Mouse (Mus musculus): Measurements from ENCODE around the gene Uqcrh. TPM values are rescaled to one million over a fixed set of nuclear protein-coding genes. Genes with fewer than 3 reads are reported as not detected.

Gene Uqcrh
- polyA plus RNA-seq, 1 experiment from 2014 or later: 385 TPM

DNA sequence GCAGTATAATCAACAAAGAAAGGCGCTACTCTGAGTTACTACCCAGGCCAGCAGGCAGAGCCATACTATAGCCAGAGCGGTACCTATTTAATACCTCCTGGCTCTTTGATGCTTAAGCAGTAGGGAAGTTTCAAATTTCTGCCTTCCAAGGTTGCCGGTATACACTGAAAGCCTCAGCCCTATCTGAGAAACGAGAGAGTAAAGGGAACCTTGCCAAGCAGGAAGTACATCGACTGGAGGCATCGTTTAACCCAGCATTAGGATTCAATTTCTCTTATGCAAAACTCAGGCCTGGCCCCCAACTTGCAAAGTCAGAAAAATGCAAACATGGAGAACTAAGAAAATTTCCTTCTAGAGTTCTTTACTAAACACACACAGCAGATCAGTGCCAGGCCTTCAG is 4.8 kb downstream of the Uqcrh start:
- Histone ChIP-seq H3K36me3 (ENCODE audit: control insufficient read depth, insufficient read depth, low read length) (peaks cover 10% of the 10 kb centered on the region; the same call in 1 of the 2 replicates), H3K27ac (ENCODE audit: low read depth, low read length) (no peak overlapping the region), H3K4me1 (replicated peaks; ENCODE audit: control insufficient read depth, insufficient read depth, low read length) (no peaks in the 10 kb centered on the region), H3K4me2 (ENCODE audit: low read depth, low read length, severe bottlenecking) (no peak overlapping the region), H3K9me3 (ENCODE audit: control insufficient read depth, low read length) (no peaks in the 10 kb centered on the region), H3K9ac (ENCODE audit: low read length) (no peak overlapping the region), H3K4me3 (ENCODE audit: low read depth, low read length) (no peak overlapping the region), H3K27me3 (ENCODE audit: control insufficient read depth, insufficient read depth, low read length) (no peaks in the 10 kb centered on the region)
- no peak for ATAC-seq (replicated peaks; ENCODE audit: low FRiP score)
- no peak for DNase-seq (ENCODE audit: low spot score)
- 94% methylated on average over 6 of the region's 6 CpGs for WGBS

DNA sequence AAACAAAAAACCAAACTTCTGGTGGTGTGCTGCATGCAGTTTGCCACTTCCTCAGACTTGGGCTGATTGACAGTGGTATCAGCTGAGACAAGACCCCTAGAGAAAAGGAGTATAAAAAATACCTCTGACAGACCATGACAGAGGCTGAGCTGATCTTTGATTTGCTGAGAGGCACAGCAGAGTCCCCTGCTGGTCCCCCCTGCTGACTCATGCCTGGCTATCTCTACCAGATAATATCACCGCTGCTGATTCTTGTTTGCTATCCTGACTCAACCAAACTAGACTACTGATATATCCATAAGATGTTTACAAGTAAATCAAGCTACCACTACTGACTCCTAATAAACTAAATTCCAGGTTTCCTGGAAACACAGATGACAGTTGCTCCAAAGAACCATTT is 11.0 kb downstream of the Uqcrh start:
- 58% methylated on average over 1 of the region's 1 CpGs for WGBS
- Histone ChIP-seq H3K27ac (ENCODE audit: low read depth, low read length) (no peak overlapping the region), H3K9ac (ENCODE audit: low read length) (no peak overlapping the region), H3K4me2 (ENCODE audit: low read depth, low read length, severe bottlenecking) (no peak overlapping the region), H3K36me3 (ENCODE audit: control insufficient read depth, insufficient read depth, low read length) (peaks cover 9% of the 10 kb centered on the region; the same call in 1 of the 2 replicates), H3K4me1 (replicated peaks; ENCODE audit: control insufficient read depth, insufficient read depth, low read length) (no peaks in the 10 kb centered on the region), H3K27me3 (ENCODE audit: control insufficient read depth, insufficient read depth, low read length) (no peaks in the 10 kb centered on the region), H3K4me3 (ENCODE audit: low read depth, low read length) (no peak overlapping the region), H3K9me3 (ENCODE audit: control insufficient read depth, low read length) (no peaks in the 10 kb centered on the region)
- DNase-seq (ENCODE audit: low spot score): no peak
- no peak for ATAC-seq (replicated peaks; ENCODE audit: low FRiP score)

DNA sequence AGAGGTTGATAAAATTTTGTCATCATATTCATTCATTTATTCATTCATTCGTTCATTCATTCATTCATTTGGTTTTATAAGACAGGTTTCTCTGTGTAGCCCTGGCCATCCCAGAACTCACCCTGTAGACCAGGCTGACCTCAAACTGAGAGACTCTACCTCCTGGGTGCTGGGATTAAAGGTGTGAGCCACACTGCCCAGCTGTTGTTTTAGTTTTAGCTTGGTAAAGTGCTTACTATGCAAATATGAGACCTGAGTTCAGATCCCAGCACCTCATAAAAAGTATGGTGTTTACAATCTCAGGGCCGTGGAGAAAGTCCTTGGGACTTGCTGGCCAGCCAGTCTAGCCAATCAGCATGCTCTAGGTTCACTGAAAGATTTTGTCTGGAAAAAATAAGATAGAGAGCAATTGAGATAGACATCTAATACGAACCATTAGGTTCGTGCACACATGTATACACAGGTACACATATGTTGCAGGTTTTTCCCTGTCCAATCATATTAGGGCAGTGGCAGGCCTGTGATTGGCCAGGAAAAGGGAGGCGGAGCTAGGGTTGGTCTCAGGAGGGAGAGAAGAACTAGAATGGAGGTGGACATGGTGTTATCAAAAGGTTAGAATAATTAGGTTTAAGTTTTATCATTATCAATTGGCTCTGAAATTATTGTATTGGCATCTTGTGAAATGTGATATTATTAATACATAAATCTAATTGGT is 15.7 kb downstream of the Uqcrh start:
- no peaks in the 10 kb centered on the region for H3K9me3 ChIP-seq (ENCODE audit: control insufficient read depth, low read length)
- H3K9ac ChIP-seq (ENCODE audit: low read length): no peak overlapping the region
- H3K36me3 ChIP-seq (ENCODE audit: control insufficient read depth, insufficient read depth, low read length): no peaks in the 10 kb centered on the region
- H3K4me3 ChIP-seq (ENCODE audit: low read depth, low read length): no peak overlapping the region
- no peaks in the 10 kb centered on the region for H3K27me3 ChIP-seq (ENCODE audit: control insufficient read depth, insufficient read depth, low read length)
- H3K4me2 ChIP-seq (ENCODE audit: low read depth, low read length, severe bottlenecking): no peak overlapping the region
- WGBS: 81% methylated on average over 5 of the region's 5 CpGs
- no peaks in the 10 kb centered on the region for H3K4me1 ChIP-seq (replicated peaks; ENCODE audit: control insufficient read depth, insufficient read depth, low read length)
- ATAC-seq (replicated peaks; ENCODE audit: low FRiP score): no peak
- no peak for DNase-seq (ENCODE audit: low spot score)
- no peak overlapping the region for H3K27ac ChIP-seq (ENCODE audit: low read depth, low read length)

DNA sequence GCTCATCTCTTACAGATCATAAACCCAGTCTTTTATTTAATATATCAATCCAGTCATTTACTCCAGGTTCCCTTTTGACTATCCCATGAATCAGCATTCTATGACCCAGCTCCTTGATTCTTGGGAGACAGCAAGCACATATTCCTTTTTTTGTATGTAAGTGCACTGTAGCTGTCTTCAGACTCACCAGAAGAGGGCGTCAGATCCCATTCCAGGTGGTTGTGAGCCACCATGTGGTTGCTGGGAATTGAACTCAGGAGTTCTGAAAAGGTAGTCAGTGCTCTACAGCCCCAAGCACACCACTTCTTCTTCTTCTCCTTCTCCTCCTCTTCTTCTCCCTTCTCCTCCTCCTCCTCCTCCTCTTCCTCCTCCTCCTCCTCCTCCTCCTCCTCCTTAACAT is 17.3 kb downstream of the Uqcrh start:
- no peaks in the 10 kb centered on the region; the same call in 1 of the 2 replicates for H3K4me1 ChIP-seq (replicated peaks; ENCODE audit: control insufficient read depth, insufficient read depth, low read length)
- H3K27ac ChIP-seq (ENCODE audit: low read depth, low read length): no peak overlapping the region
- WGBS: 4% methylated on average over 1 of the region's 1 CpGs
- no peaks in the 10 kb centered on the region for H3K27me3 ChIP-seq (ENCODE audit: control insufficient read depth, insufficient read depth, low read length)
- H3K36me3 ChIP-seq (ENCODE audit: control insufficient read depth, insufficient read depth, low read length): no peaks in the 10 kb centered on the region
- ATAC-seq (replicated peaks; ENCODE audit: low FRiP score): no peak
- no peak overlapping the region for H3K4me3 ChIP-seq (ENCODE audit: low read depth, low read length)
- H3K9me3 ChIP-seq (ENCODE audit: control insufficient read depth, low read length): no peaks in the 10 kb centered on the region
- DNase-seq (ENCODE audit: low spot score): no peak
- H3K4me2 ChIP-seq (ENCODE audit: low read depth, low read length, severe bottlenecking): no peak overlapping the region
- no peak overlapping the region for H3K9ac ChIP-seq (ENCODE audit: low read length)

DNA sequence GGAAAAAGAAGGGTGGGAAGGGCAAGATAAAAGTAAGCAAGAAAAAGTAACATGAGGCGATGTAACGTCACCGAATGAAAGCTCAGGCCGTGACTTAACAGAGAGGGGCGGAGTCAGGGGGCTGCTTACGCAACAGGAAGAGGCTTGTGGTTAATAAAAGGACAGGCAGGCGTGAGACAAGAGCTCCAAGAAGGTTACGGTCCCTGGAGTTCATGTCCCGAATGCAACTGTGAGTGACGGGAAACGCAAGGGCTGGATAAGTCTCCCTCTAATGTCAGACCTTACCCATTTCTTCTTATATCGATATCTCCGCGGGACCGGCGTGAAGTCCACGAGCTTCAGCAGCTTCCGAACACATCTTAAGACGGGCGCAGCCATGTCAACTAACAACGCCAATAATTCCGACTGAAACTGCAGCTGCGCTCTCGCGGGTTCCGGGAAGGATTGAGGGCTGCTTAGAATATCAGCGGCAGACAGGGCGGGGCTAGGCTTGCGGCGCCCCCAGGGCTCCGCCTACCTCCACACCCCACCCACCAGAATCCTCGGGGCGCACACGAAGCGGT is 21.4 kb downstream of the Uqcrh start, which contains the start of gene Nsun4:
TSS of gene Nsun4 (minus strand) at position 478 of the 563 bp plus-strand sequence.
- H3K9me3 ChIP-seq (ENCODE audit: control insufficient read depth, low read length): no peaks in the 10 kb centered on the region
- peak; percentile 92 for DNase-seq (ENCODE audit: low spot score)
- H3K27ac ChIP-seq (ENCODE audit: low read depth, low read length): peak within 1 kb of the TSS; percentile 86
- peak within 1 kb of the TSS; percentile 58 for H3K9ac ChIP-seq (ENCODE audit: low read length)
- H3K4me1 ChIP-seq (replicated peaks; ENCODE audit: control insufficient read depth, insufficient read depth, low read length): no peaks in the 10 kb centered on the region; the same call in 1 of the 2 replicates
- no peaks in the 10 kb centered on the region for H3K27me3 ChIP-seq (ENCODE audit: control insufficient read depth, insufficient read depth, low read length)
- peak within 1 kb of the TSS; percentile 88 for H3K4me2 ChIP-seq (ENCODE audit: low read depth, low read length, severe bottlenecking)
- under 1% methylated on average over 35 of the region's 35 CpGs for WGBS
- peak; percentile 94 for ATAC-seq (replicated peaks; ENCODE audit: low FRiP score)
- peak within 1 kb of the TSS; percentile 52 for H3K4me3 ChIP-seq (ENCODE audit: low read depth, low read length)
- no peaks in the 10 kb centered on the region for H3K36me3 ChIP-seq (ENCODE audit: control insufficient read depth, insufficient read depth, low read length)

DNA sequence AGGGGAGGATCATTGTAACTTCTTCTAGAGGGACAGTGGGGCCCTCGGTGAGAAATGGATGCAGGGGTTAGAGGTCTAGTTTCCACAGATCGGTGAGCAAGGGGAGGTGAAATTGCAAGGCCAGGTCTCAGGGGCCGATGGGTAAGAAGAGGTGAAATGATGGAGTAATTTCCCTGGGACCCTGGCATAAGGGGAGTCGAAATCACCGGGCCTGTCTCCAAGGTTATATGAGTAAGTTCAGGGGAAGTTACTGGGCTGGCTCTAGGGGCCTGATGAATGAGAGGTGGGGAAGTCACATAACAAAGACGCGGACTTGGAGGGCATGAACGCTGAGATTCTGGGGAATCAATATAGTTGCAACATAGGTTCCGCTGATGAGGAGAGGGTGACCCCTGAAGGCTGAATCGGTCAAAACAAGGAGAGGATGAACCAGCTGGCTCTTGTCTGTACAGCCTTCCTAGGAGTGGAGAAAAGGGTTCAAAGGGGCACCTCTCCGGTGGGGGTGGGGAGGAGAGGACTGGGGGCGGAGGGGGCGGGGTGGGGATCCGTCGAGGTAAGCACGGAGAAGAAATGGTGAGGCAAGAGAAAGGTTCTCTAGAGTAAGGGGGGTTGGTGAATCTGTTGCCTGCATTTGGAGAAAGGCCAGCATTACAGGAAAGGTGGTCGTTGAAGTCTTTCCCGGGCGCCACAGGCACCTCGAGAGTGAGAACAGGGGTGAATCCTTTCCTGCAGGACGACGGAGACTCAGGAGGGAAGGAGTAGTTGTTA is 22.2 kb downstream of the Uqcrh start:
- peak overlapping the region; percentile 58 for H3K9ac ChIP-seq (ENCODE audit: low read length)
- no peaks in the 10 kb centered on the region for H3K27me3 ChIP-seq (ENCODE audit: control insufficient read depth, insufficient read depth, low read length)
- no peaks in the 10 kb centered on the region; the same call in 1 of the 2 replicates for H3K4me1 ChIP-seq (replicated peaks; ENCODE audit: control insufficient read depth, insufficient read depth, low read length)
- WGBS: 13% methylated on average over 21 of the region's 22 CpGs
- peak overlapping the region; percentile 88 for H3K4me2 ChIP-seq (ENCODE audit: low read depth, low read length, severe bottlenecking)
- H3K27ac ChIP-seq (ENCODE audit: low read depth, low read length): no peak overlapping the region
- H3K9me3 ChIP-seq (ENCODE audit: control insufficient read depth, low read length): no peaks in the 10 kb centered on the region
- H3K4me3 ChIP-seq (ENCODE audit: low read depth, low read length): peak overlapping the region; percentile 52
- ATAC-seq (replicated peaks; ENCODE audit: low FRiP score): peak; percentile 45
- DNase-seq (ENCODE audit: low spot score): peak; percentile 59
- H3K36me3 ChIP-seq (ENCODE audit: control insufficient read depth, insufficient read depth, low read length): no peaks in the 10 kb centered on the region

DNA sequence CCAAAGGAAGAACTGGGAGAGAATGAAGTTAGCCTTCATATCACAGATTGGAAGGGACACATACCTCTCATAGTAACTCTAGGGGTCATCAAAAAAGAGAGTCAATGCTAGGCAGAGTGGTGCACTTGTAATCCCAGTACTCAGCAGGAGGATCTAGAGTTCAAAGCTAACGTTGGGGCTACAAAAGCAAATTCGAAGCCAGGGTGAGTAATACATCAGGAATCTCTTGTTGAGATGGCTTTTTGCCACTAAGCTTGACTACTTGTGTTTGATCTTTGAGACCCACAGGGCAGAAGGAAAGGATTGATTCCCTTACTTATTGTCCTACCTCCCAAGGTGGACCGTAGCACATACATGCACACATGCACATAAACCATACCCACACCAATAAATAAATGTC is 25.7 kb downstream of the Uqcrh start:
- ATAC-seq (replicated peaks; ENCODE audit: low FRiP score) (no peak), DNase-seq (ENCODE audit: low spot score) (no peak)
- H3K9me3 ChIP-seq (ENCODE audit: control insufficient read depth, low read length): no peaks in the 10 kb centered on the region
- WGBS: 90% methylated on average over 3 of the region's 3 CpGs
- H3K27ac ChIP-seq (ENCODE audit: low read depth, low read length): no peak overlapping the region
- H3K4me1 ChIP-seq (replicated peaks; ENCODE audit: control insufficient read depth, insufficient read depth, low read length): no peaks in the 10 kb centered on the region; the same call in 1 of the 2 replicates
- H3K4me3 ChIP-seq (ENCODE audit: low read depth, low read length): no peak overlapping the region
- no peaks in the 10 kb centered on the region for H3K36me3 ChIP-seq (ENCODE audit: control insufficient read depth, insufficient read depth, low read length)
- no peaks in the 10 kb centered on the region for H3K27me3 ChIP-seq (ENCODE audit: control insufficient read depth, insufficient read depth, low read length)
- no peak overlapping the region for H3K4me2 ChIP-seq (ENCODE audit: low read depth, low read length, severe bottlenecking)
- no peak overlapping the region for H3K9ac ChIP-seq (ENCODE audit: low read length)

DNA sequence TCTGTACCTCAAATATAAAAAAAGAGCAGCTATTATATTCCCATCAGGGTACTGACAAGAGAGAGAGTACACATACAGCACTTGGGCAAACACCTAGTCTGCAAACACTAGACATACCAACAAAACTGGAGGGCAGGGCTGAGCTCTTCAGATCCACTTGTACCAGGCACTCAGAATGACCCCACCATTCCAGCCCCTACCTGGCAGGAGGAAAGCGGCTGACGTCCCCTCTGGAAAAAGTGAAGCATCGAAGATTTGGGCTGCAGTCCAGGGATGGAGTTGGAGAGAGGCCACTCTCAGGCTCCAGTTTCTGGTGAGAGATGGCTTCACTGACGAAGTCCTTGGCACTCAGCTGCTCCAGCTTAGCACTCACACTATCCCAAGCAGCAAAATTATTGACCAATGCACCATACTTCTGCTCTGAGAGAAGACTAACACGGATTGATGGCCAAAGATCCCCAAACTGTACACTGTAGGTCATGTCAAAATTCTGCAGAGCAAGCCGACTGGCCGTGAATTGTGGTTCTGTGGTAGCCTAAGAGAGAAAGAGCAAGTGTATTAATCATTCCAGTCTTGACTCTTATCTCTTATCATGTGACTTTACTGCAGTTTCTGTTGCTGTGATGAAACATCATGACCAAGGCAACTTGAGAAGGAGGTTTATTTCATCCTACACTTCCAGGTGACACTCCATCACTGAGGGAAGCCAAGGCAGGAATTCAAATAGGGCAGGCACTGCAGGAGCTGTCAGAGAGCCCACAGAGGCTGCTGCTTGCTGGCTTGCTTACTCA is 26.5 kb downstream of the Uqcrh start:
- ATAC-seq (replicated peaks; ENCODE audit: low FRiP score) (no peak), DNase-seq (ENCODE audit: low spot score) (no peak)
- Histone ChIP-seq H3K4me2 (ENCODE audit: low read depth, low read length, severe bottlenecking) (no peak overlapping the region), H3K4me1 (replicated peaks; ENCODE audit: control insufficient read depth, insufficient read depth, low read length) (no peaks in the 10 kb centered on the region; the same call in 1 of the 2 replicates), H3K9me3 (ENCODE audit: control insufficient read depth, low read length) (no peaks in the 10 kb centered on the region), H3K27me3 (ENCODE audit: control insufficient read depth, insufficient read depth, low read length) (no peaks in the 10 kb centered on the region), H3K36me3 (ENCODE audit: control insufficient read depth, insufficient read depth, low read length) (no peaks in the 10 kb centered on the region), H3K4me3 (ENCODE audit: low read depth, low read length) (no peak overlapping the region), H3K27ac (ENCODE audit: low read depth, low read length) (no peak overlapping the region), H3K9ac (ENCODE audit: low read length) (no peak overlapping the region)
- 80% methylated on average over 7 of the region's 7 CpGs for WGBS
